Mouse (Mus musculus) intestine, postnatal 0 days (tissue): ENCODE measurements around the gene Cbarp. TPM values are rescaled to one million over a fixed set of nuclear protein-coding genes. Genes with fewer than 3 reads are reported as not detected.
A peak's percentile ranks its signal among the peaks of the same experiment; 100 is the strongest.

Experiments
- ATAC-seq: fragments of 200-750 bp; cut with Nextera tagmentation; 2 replicates; pipeline ENCODE4 v1.8.0; 2017; ENCODE audit warnings: mild to moderate bottlenecking, moderate TSS enrichment, moderate library complexity
- H3K27ac ChIP-seq: fragments of 300-500 bp; sonication (generic); 2 replicates; pipeline ENCODE4 v1.5.1; 2014; ENCODE audit warnings: mild to moderate bottlenecking, low read depth, low read length, moderate library complexity
- H3K27me3 ChIP-seq: fragments of 300-500 bp; sonication (generic); replicated peaks from 2 replicates; pipeline ENCODE4 v1.6.1; 2014; ENCODE audit warnings: low read length, mixed read lengths; ENCODE audit not compliant: control insufficient read depth, insufficient read depth
- H3K36me3 ChIP-seq: fragments of 300-500 bp; sonication (generic); 2 replicates; pipeline ENCODE4 v1.6.1; 2014; ENCODE audit warnings: mild to moderate bottlenecking, moderate library complexity; ENCODE audit not compliant: control insufficient read depth, insufficient read depth
- H3K4me1 ChIP-seq: fragments of 300-500 bp; sonication (generic); replicated peaks from 2 replicates; pipeline ENCODE4 v1.6.1; 2014; ENCODE audit warnings: antibody characterized with exemption, low read length, mixed read lengths; ENCODE audit not compliant: control insufficient read depth, insufficient read depth
- H3K4me2 ChIP-seq: fragments of 300-500 bp; sonication (generic); replicated peaks from 2 replicates; pipeline ENCODE4 v1.6.1; 2014; ENCODE audit warnings: low read depth, mild to moderate bottlenecking, moderate library complexity
- H3K4me3 ChIP-seq: fragments of 300-500 bp; sonication (generic); 2 replicates; pipeline ENCODE4 v1.5.1; 2014; ENCODE audit warnings: low read depth, low read length
- H3K9ac ChIP-seq: fragments of 300-500 bp; sonication (generic); 2 replicates; pipeline ENCODE4 v1.6.1; 2014; ENCODE audit warnings: mild to moderate bottlenecking, low read depth, low read length
- H3K9me3 ChIP-seq: fragments of 300-500 bp; sonication (generic); 2 replicates; pipeline ENCODE4 v1.6.1; 2016; ENCODE audit warnings: mixed run types; ENCODE audit not compliant: control insufficient read depth
- CTCF ChIP-seq: sonication (generic); IDR thresholded peaks from 2 replicates; pipeline ENCODE4 v1.5.1; 2016; ENCODE audit warnings: low read depth, mild to moderate bottlenecking, control low read depth, antibody characterized with exemption, moderate library complexity
- WGBS: fragments of 180-500 bp; shearing (Covaris S2); extraction: QIAGEN DNeasy Blood & Tissue Kit; methylation state at CpG from one replicate; pipeline ENCODE4 v1.1.7; 2014; 5-methylcytosine and 5-hydroxymethylcytosine counted together
- polyA plus RNA-seq: library from polyadenylated mRNA; unstranded; fragments of >200 nt; fragmentation: Nextera tagmentation; extraction: Ambion mirVana; gene quantifications from 2 replicates; pipeline ENCODE4 v1.2.1, GENCODE M21; 2015

Cbarp gene
- polyA plus RNA-seq, 1 experiment from 2014 or later = 2.1 TPM

DNA sequence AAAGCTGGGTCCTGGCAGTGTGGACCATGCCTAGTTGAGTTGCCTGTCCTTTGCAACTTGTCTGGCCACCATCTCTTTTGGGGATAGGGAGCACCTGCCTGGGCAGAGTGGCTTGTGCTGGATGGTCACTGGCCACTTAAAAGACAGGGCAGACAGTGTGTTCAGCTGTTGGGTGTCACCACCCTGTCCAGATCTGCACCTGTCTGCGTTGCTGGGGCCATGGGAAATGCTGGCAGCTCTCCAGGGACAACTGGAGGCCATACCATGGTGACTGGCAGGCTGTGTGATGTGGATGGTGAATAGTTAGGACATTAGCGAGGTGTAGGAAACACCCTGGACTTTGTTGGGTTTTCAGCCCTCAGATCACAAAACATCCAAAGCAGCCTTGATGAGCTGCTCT is 20.5 kb downstream of the Cbarp start:
- no peak for TF ChIP-seq CTCF
- peaks cover 33% of the 10 kb centered on the region for H3K36me3 ChIP-seq
- H3K4me3 ChIP-seq = no peak overlapping the region
- 53% methylated on average over 2 of the region's 2 CpGs for WGBS
- no peaks in the 10 kb centered on the region; the same call in 1 of the 2 replicates for H3K4me1 ChIP-seq
- no peak for ATAC-seq
- no peak overlapping the region for H3K4me2 ChIP-seq
- no peaks in the 10 kb centered on the region for H3K27me3 ChIP-seq
- no peaks in the 10 kb centered on the region for H3K9me3 ChIP-seq
- no peak overlapping the region for H3K9ac ChIP-seq
- H3K27ac ChIP-seq = no peak overlapping the region

DNA sequence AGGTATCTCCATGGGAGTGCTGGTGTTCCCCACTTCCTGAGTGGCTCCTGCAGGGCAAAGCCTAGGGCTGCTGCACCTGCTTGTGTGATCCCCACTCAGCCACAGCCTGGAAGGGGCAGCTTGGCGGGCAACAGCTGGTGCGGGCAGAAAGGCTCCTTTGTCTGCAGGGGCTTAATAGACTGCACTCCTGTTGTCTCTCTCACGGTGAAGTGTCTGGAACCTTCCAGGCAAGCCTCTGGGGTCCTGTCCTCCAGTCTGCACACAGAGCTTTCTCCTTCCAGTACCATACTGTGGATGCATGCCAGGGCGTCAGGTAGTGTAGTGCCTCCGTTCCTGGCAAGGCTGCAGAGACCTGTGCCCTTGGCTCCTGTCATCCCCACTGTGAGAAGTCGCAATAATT is 22.1 kb downstream of the Cbarp start:
- H3K36me3 ChIP-seq = peaks cover 19% of the 10 kb centered on the region
- H3K4me1 ChIP-seq = no peaks in the 10 kb centered on the region; the same call in 1 of the 2 replicates
- ATAC-seq = no peak
- H3K27me3 ChIP-seq = no peaks in the 10 kb centered on the region
- TF ChIP-seq CTCF = no peak
- no peak overlapping the region for H3K9ac ChIP-seq
- H3K4me2 ChIP-seq = peak overlapping the region; percentile 87
- no peaks in the 10 kb centered on the region for H3K9me3 ChIP-seq
- H3K27ac ChIP-seq = no peak overlapping the region; the same call in 1 of the 2 replicates
- 79% methylated on average over 6 of the region's 6 CpGs for WGBS
- no peak overlapping the region for H3K4me3 ChIP-seq

DNA sequence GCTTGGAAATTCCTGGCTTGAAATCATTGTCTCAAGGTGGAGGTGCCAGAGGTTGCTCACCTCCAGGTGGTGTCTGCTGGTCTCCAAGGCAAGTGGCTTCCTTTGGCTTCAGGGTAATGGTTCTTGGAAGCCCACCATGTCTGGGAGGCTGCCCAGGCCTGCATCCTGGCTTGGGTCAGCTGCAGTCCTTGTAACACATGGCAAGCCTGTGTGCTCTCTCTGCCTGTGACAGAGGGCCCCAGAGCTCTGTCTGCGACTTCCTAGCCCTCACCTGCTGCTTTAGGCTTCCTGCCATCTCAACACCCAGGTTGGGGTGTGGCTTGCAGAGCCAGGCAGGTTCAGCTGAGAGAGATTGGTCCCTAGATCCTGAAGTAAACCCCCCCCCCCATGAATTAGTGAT is 22.9 kb downstream of the Cbarp start:
- H3K36me3 ChIP-seq = peaks cover 19% of the 10 kb centered on the region
- no peaks in the 10 kb centered on the region; the same call in 1 of the 2 replicates for H3K4me1 ChIP-seq
- H3K9ac ChIP-seq = no peak overlapping the region
- H3K4me2 ChIP-seq = peak overlapping the region; percentile 87
- H3K9me3 ChIP-seq = no peaks in the 10 kb centered on the region
- TF ChIP-seq CTCF = no peak
- no peaks in the 10 kb centered on the region for H3K27me3 ChIP-seq
- H3K27ac ChIP-seq = peak overlapping the region; percentile 41; the same call in 1 of the 2 replicates
- peak overlapping the region; percentile 90 for H3K4me3 ChIP-seq
- ATAC-seq = no peak
- 18% methylated on average over 1 of the region's 1 CpGs for WGBS

DNA sequence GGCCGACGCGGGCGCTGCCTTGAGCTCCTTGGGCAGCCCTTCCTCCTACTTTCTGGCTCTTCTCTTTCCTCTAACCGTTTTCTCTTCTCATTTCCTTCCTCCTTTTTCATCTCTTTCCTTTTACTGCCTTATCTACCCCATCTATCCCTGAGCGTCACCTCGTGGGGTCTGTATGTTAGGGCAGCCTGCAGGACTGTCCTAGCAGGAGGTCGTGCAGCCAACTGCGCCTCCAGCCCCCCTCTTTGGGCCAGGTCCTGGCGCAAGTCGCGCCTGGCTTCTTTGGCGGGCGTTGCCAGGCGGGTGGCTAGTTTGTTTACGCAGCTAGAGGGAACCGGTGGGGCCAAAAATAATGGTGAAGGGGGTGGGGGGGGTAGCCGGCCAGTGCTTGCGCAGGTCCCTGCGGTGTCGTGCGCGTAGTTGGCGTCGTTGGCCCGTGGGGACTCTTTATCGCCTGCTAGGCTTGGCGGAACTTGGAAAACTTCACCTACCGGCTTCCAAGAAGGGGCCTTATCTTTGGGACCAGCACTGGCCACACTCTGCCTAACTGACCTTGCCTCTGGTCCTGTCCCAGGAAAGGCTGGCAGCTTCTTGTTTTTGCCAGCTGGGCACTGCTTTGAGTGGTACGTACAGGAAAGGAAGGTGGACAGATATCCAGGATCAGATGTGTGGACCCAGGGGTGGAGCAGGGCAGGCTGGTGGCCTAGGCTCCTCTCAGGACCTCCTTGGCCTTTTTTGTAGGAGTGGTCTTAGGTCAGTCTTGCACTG is 23.5 kb downstream of the Cbarp start:
- H3K4me3 ChIP-seq = peak overlapping the region; percentile 90
- WGBS = 1% methylated on average over 30 of the region's 30 CpGs
- peak; percentile 42 for TF ChIP-seq CTCF
- no peak for ATAC-seq
- no peaks in the 10 kb centered on the region for H3K27me3 ChIP-seq
- no peaks in the 10 kb centered on the region; the same call in 1 of the 2 replicates for H3K4me1 ChIP-seq
- H3K9me3 ChIP-seq = no peaks in the 10 kb centered on the region
- peak overlapping the region; percentile 82 for H3K9ac ChIP-seq
- H3K36me3 ChIP-seq = peaks cover 18% of the 10 kb centered on the region
- H3K4me2 ChIP-seq = peak overlapping the region; percentile 87
- H3K27ac ChIP-seq = peak overlapping the region; percentile 41; the same call in 1 of the 2 replicates

DNA sequence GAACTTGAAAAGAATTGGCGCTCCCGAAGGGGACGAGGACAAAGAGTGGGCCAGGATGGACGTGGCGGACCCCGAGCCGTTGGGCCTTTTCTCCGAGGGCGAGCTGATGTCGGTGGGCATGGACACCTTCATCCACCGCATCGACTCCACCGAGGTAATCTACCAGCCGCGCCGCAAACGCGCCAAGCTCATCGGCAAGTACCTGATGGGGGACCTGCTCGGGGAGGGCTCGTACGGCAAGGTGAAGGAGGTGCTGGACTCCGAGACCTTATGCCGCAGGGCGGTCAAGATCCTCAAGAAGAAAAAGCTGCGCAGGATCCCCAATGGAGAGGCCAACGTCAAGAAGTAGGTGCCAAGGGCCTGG is 24.1 kb downstream of the Cbarp start:
- peak overlapping the region; percentile 87 for H3K4me2 ChIP-seq
- H3K27me3 ChIP-seq = no peaks in the 10 kb centered on the region
- H3K9ac ChIP-seq = peak overlapping the region; percentile 82
- H3K4me3 ChIP-seq = peak overlapping the region; percentile 90
- H3K36me3 ChIP-seq = peaks cover 12% of the 10 kb centered on the region
- no peaks in the 10 kb centered on the region; the same call in 1 of the 2 replicates for H3K4me1 ChIP-seq
- no peaks in the 10 kb centered on the region for H3K9me3 ChIP-seq
- whole genome bisulfite sequencing = under 1% methylated on average over 27 of the region's 27 CpGs
- ATAC-seq = no peak
- peak overlapping the region; percentile 41; the same call in 1 of the 2 replicates for H3K27ac ChIP-seq
- no peak for TF ChIP-seq CTCF

DNA sequence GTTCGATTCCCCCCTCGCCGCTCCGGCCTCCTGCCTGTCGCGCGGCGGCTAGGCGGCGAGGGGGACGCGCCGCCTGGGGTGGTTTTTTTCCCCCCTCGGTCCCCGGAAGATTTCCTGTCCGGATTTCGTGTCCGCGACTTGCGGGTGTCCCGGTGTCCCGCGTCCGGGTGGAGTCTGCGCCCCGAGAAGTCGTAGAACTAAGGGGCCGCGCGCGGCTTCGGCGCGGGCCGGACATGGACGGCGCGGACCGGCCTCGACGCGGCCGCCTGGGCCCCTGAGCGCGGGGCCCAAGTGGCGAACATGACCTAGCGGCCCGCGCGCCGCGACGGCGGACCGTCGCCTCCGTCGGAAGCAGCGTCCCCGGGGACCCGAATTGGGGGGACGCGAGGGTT is 24.7 kb downstream of the Cbarp start:
- H3K9me3 ChIP-seq = no peaks in the 10 kb centered on the region
- TF ChIP-seq CTCF = no peak
- no peaks in the 10 kb centered on the region for H3K27me3 ChIP-seq
- H3K4me2 ChIP-seq = peak overlapping the region; percentile 87
- H3K36me3 ChIP-seq = peaks cover 10% of the 10 kb centered on the region; the same call in 1 of the 2 replicates
- under 1% methylated on average over 57 of the region's 63 CpGs for WGBS
- H3K4me3 ChIP-seq = peak overlapping the region; percentile 90
- no peaks in the 10 kb centered on the region; the same call in 1 of the 2 replicates for H3K4me1 ChIP-seq
- peak overlapping the region; percentile 68 for H3K27ac ChIP-seq
- no peak for ATAC-seq
- peak overlapping the region; percentile 82 for H3K9ac ChIP-seq
